26 mouse cellular contexts compared by ENCODE assay signal in genomic region chr14:118277704-118278498, GRCm38 (mm10). TPM values are rescaled to one million over a fixed set of nuclear protein-coding genes. Genes with fewer than 3 reads are reported as not detected.
A peak's percentile ranks its signal among the peaks of the same experiment; 100 is the strongest.
DNase-seq lines count a peak whose midpoint lies in the region; ATAC-seq and TF ChIP-seq lines count a peak whose summit lies in the region.
"Had no signal": no experiment of that assay in that cellular context is flagged by ENCODE, and none has a peak within 500 bp of the region (broad histone marks: within the 10 kb centered on the region; RNA-seq: fewer than 3 reads in every experiment).

No protein-coding gene starts in this region.

- no peak overlapping the region for H3K27ac ChIP-seq in intestine, embryonic 16.5 days (ENCODE audit: low read length)
- no peak overlapping the region for H3K27ac ChIP-seq in liver, adult 2 months (replicated peaks; ENCODE audit: insufficient read depth, low read depth, low read length)
- no peak overlapping the region for H3K27ac ChIP-seq in liver, embryonic 14.5 days
- no peak overlapping the region for H3K27ac ChIP-seq in stomach, postnatal 0 days (replicated peaks)
- H3K27ac ChIP-seq in kidney, embryonic 15.5 days: no peak overlapping the region
- H3K27ac ChIP-seq: embryonic facial prominence, embryonic 12.5 days; gastrocnemius, adult 2 months; heart, embryonic 10.5 days; hindbrain, embryonic 12.5 days had no signal

- H3K4me2 ChIP-seq in intestine, embryonic 16.5 days (ENCODE audit: low read depth, low read length): no peak overlapping the region
- no peak overlapping the region for H3K4me2 ChIP-seq in liver, embryonic 14.5 days (ENCODE audit: low read depth)
- H3K4me2 ChIP-seq in stomach, postnatal 0 days (replicated peaks; ENCODE audit: low read depth): no peak overlapping the region
- no peak overlapping the region for H3K4me2 ChIP-seq in kidney, embryonic 15.5 days
- H3K4me2 ChIP-seq: embryonic facial prominence, embryonic 12.5 days; hindbrain, embryonic 12.5 days had no signal

- peak; percentile 89 for ATAC-seq in intestine, embryonic 16.5 days
- peak; percentile 73; the same call in 1 of the 2 replicates for ATAC-seq in liver, embryonic 14.5 days (ENCODE audit: insufficient read depth)
- 0 out of 2 replicates have a peak, but pooled peaks have one; percentile 45 for ATAC-seq in stomach, postnatal 0 days (ENCODE audit: low FRiP score, low TSS enrichment)
- no peak for ATAC-seq in kidney, embryonic 15.5 days (replicated peaks; ENCODE audit: low FRiP score)
- ATAC-seq: activated CD4-positive, CD25-positive, alpha-beta regulatory T cell, adult 4 months; Patski had no signal

- H3K36me3 ChIP-seq in intestine, embryonic 16.5 days (ENCODE audit: control insufficient read depth, insufficient read depth, low read length): no peaks in the 10 kb centered on the region
- no peaks in the 10 kb centered on the region for H3K36me3 ChIP-seq in liver, adult 2 months (ENCODE audit: control insufficient read depth, insufficient read depth, low read length)
- H3K36me3 ChIP-seq in liver, embryonic 14.5 days (replicated peaks; ENCODE audit: control insufficient read depth, insufficient read depth, low read depth): no peaks in the 10 kb centered on the region
- H3K36me3 ChIP-seq in stomach, postnatal 0 days (ENCODE audit: control insufficient read depth, insufficient read depth, low read length): no peaks in the 10 kb centered on the region
- no peaks in the 10 kb centered on the region for H3K36me3 ChIP-seq in kidney, embryonic 15.5 days
- H3K36me3 ChIP-seq: embryonic facial prominence, embryonic 12.5 days; heart, embryonic 10.5 days; hindbrain, embryonic 12.5 days had no signal

- DNase-seq in liver, adult 2 months (ENCODE audit: extremely low read depth, low read depth, low spot score): peak; percentile 56
- peak in 2 of 3 experiments; percentile 3 to 7 for DNase-seq in liver, embryonic 14.5 days (ENCODE audit: low read depth in 3 of 3, low spot score in 3 of 3)
- peak; percentile 28 for DNase-seq in stomach, postnatal 0 days (ENCODE audit: low spot score)
- no peak for DNase-seq in spleen, postnatal 14 days (ENCODE audit: low spot score in 2 of 2)
- DNase-seq in heart, adult 8-10 months (ENCODE audit: low spot score): no peak
- DNase-seq: adrenal gland, postnatal 14 days; cerebellum, adult 11-12 months; cerebellum, adult 9-10 months; cerebellum, postnatal 25 days; gastrocnemius, adult 2 months; gastrocnemius, postnatal 36 days; heart, adult 11 months; heart, postnatal 10 days; heart, postnatal 4 days had no signal

- TF ChIP-seq EP300 in liver, embryonic 14.5 days (IDR thresholded peaks at IDR 0.05; ENCODE audit: low read depth): no peak
- TF ChIP-seq EP300 in stomach, postnatal 0 days (optimal IDR thresholded peaks at IDR 0.05): no peak

- H3K9ac ChIP-seq in intestine, embryonic 16.5 days (ENCODE audit: low read depth, low read length): no peak overlapping the region
- H3K9ac ChIP-seq in liver, adult 2 months (ENCODE audit: low read depth, low read length): no peak overlapping the region
- no peak overlapping the region for H3K9ac ChIP-seq in liver, embryonic 14.5 days (replicated peaks)
- no peak overlapping the region for H3K9ac ChIP-seq in stomach, postnatal 0 days (ENCODE audit: low read length)
- H3K9ac ChIP-seq in kidney, embryonic 15.5 days: no peak overlapping the region
- H3K9ac ChIP-seq: embryonic facial prominence, embryonic 12.5 days; hindbrain, embryonic 12.5 days had no signal

- no peak for TF ChIP-seq POLR2A in liver, adult 2 months (IDR thresholded peaks at IDR 0.05; ENCODE audit: extremely low read depth, insufficient read depth, low read length)

- no peak overlapping the region for H3K4me3 ChIP-seq in intestine, embryonic 16.5 days (ENCODE audit: low read length)
- no peak overlapping the region for H3K4me3 ChIP-seq in liver, adult 2 months (ENCODE audit: insufficient read depth, low read depth, low read length)
- no peak overlapping the region for H3K4me3 ChIP-seq in liver, embryonic 14.5 days (ENCODE audit: insufficient read depth in 1 of 2, low read depth in 2 of 2, low read length in 2 of 2)
- H3K4me3 ChIP-seq in stomach, postnatal 0 days (ENCODE audit: low read depth, low read length): no peak overlapping the region
- no peak overlapping the region for H3K4me3 ChIP-seq in kidney, embryonic 15.5 days (replicated peaks)
- H3K4me3 ChIP-seq: embryonic facial prominence, embryonic 12.5 days; gastrocnemius, adult 2 months; heart, embryonic 10.5 days; hindbrain, embryonic 12.5 days had no signal

- TF ChIP-seq CTCF in liver, adult 2 months (IDR thresholded peaks at IDR 0.05; ENCODE audit: low read depth, low read length): no peak
- no peak for TF ChIP-seq CTCF in liver, embryonic 14.5 days (IDR thresholded peaks at IDR 0.05; ENCODE audit: low read depth)
- no peak for TF ChIP-seq CTCF in stomach, postnatal 0 days (IDR thresholded peaks at IDR 0.05; ENCODE audit: low read depth)

- WGBS in intestine, embryonic 16.5 days: 74% methylated on average over 7 of the region's 7 CpGs
- 75% methylated on average over 7 of the region's 7 CpGs for WGBS in liver, adult 2 months
- 59% methylated on average over 7 of the region's 7 CpGs for WGBS in liver, embryonic 14.5 days (ENCODE audit: insufficient replicate concordance)
- WGBS in stomach, postnatal 0 days: 80% methylated on average over 7 of the region's 7 CpGs
- WGBS in kidney, embryonic 15.5 days: 81% methylated on average over 7 of the region's 7 CpGs

- 0 out of 2 replicates have a peak, but pooled peaks cover 7% of the 10 kb centered on the region for H3K9me3 ChIP-seq in intestine, embryonic 16.5 days (ENCODE audit: control insufficient read depth, low read length)
- no peaks in the 10 kb centered on the region for H3K9me3 ChIP-seq in liver, embryonic 14.5 days (ENCODE audit: control insufficient read depth, low read length)
- no peaks in the 10 kb centered on the region for H3K9me3 ChIP-seq in stomach, postnatal 0 days (ENCODE audit: control insufficient read depth, low read length)
- no peaks in the 10 kb centered on the region for H3K9me3 ChIP-seq in kidney, embryonic 15.5 days (replicated peaks)

- H3K79me2 ChIP-seq in liver, adult 2 months (ENCODE audit: control insufficient read depth, insufficient read depth, low read length): no peaks in the 10 kb centered on the region

- H3K27me3 ChIP-seq in intestine, embryonic 16.5 days (replicated peaks; ENCODE audit: control insufficient read depth, insufficient read depth, low read length): no peaks in the 10 kb centered on the region
- H3K27me3 ChIP-seq in liver, adult 2 months (ENCODE audit: control insufficient read depth, insufficient read depth, low read length): no peaks in the 10 kb centered on the region
- no peaks in the 10 kb centered on the region for H3K27me3 ChIP-seq in liver, embryonic 14.5 days (ENCODE audit: control insufficient read depth, insufficient read depth, low read length)
- no peaks in the 10 kb centered on the region for H3K27me3 ChIP-seq in stomach, postnatal 0 days (ENCODE audit: control insufficient read depth, insufficient read depth, low read length)
- H3K27me3 ChIP-seq in kidney, embryonic 15.5 days: no peaks in the 10 kb centered on the region
- H3K27me3 ChIP-seq: CH12.LX; embryonic facial prominence, embryonic 12.5 days; hindbrain, embryonic 12.5 days had no signal

- no peaks in the 10 kb centered on the region for H3K4me1 ChIP-seq in intestine, embryonic 16.5 days (ENCODE audit: control insufficient read depth, insufficient read depth, low read length)
- no peaks in the 10 kb centered on the region for H3K4me1 ChIP-seq in liver, adult 2 months (ENCODE audit: control insufficient read depth, insufficient read depth, low read length)
- H3K4me1 ChIP-seq in liver, embryonic 14.5 days (replicated peaks; ENCODE audit: control insufficient read depth in 2 of 2, insufficient read depth in 2 of 2, low read length in 1 of 2): 0 out of 4 replicates have a peak, but pooled peaks cover 0 to 2% of the 10 kb centered on the region in 2 experiments
- no peaks in the 10 kb centered on the region for H3K4me1 ChIP-seq in stomach, postnatal 0 days (replicated peaks; ENCODE audit: control insufficient read depth, insufficient read depth)
- no peaks in the 10 kb centered on the region for H3K4me1 ChIP-seq in kidney, embryonic 15.5 days
- H3K4me1 ChIP-seq: embryonic facial prominence, embryonic 12.5 days; heart, embryonic 10.5 days; hindbrain, embryonic 12.5 days had no signal

RNA-seq across cellular contexts. Expression of gene Gm9376, which starts 11.1 kb away (rescaled TPM):
- polyA plus RNA-seq in intestine, embryonic 16.5 days (2015; fragmentation: Nextera tagmentation; extraction: Ambion mirVana): not detected in 2 replicates
- not detected in 2 replicates for total RNA-seq in liver, adult 2 months (2014; rRNA removed)
- not detected in 2 replicates for polyA plus RNA-seq in liver, adult 2 months (2012; rRNA removed)
- polyA plus RNA-seq in liver, embryonic 14.5 days (2012; rRNA removed): not detected in 2 replicates
- polyA plus RNA-seq in liver, embryonic 14.5 days (2014; fragmentation: Nextera tagmentation; extraction: Ambion mirVana): not detected in 2 replicates
- polyA plus RNA-seq in stomach, postnatal 0 days (2015; fragmentation: Nextera tagmentation; extraction: Ambion mirVana): not detected in 2 replicates
- not detected in 2 replicates for polyA plus RNA-seq in kidney, embryonic 15.5 days (2015; fragmentation: Nextera tagmentation; extraction: Ambion mirVana)
- total RNA-seq in heart, adult 8-10 months (2022): not detected
- total RNA-seq: adrenal gland, adult 18-20 months; adrenal gland, postnatal 14 days; CH12.LX; gastrocnemius, adult 2 months; gastrocnemius, postnatal 36 days; heart, postnatal 10 days; heart, postnatal 4 days had no signal
- polyA plus RNA-seq: activated CD4-positive, CD25-positive, alpha-beta regulatory T cell, adult 4 months; cortical plate, adult 2 months; embryonic facial prominence, embryonic 12.5 days; forebrain, embryonic 11.5 days; heart, embryonic 10.5 days; heart, embryonic 14.5 days; hindbrain, embryonic 12.5 days; Patski had no signal

RNA-seq across cellular contexts. Expression of gene Sox21, which starts 41.1 kb away (rescaled TPM):
- polyA plus RNA-seq in intestine, embryonic 16.5 days (2015; fragmentation: Nextera tagmentation; extraction: Ambion mirVana): not detected in 2 replicates
- total RNA-seq in liver, adult 2 months (2014; rRNA removed): not detected in 2 replicates
- polyA plus RNA-seq in liver, adult 2 months (2012; rRNA removed): not detected in 2 replicates
- 0.01 TPM in 1 of 2 replicates, not detected in the other for polyA plus RNA-seq in liver, embryonic 14.5 days (2012; rRNA removed)
- polyA plus RNA-seq in liver, embryonic 14.5 days (2014; fragmentation: Nextera tagmentation; extraction: Ambion mirVana): not detected in 2 replicates
- polyA plus RNA-seq in stomach, postnatal 0 days (2015; fragmentation: Nextera tagmentation; extraction: Ambion mirVana): 6.8 and 7.9 TPM in 2 replicates
- 0.08 TPM in 1 of 2 replicates, not detected in the other for polyA plus RNA-seq in kidney, embryonic 15.5 days (2015; fragmentation: Nextera tagmentation; extraction: Ambion mirVana)
- total RNA-seq in heart, adult 8-10 months (2022): not detected
- total RNA-seq: adrenal gland, adult 18-20 months; adrenal gland, postnatal 14 days; CH12.LX; gastrocnemius, adult 2 months; gastrocnemius, postnatal 36 days; heart, postnatal 10 days; heart, postnatal 4 days had no signal
- polyA plus RNA-seq: activated CD4-positive, CD25-positive, alpha-beta regulatory T cell, adult 4 months had no signal

Comparison
In these comparisons a context has a peak if more than half of its experiments do, and no peak if none do; other contexts are left out.
1. DNase-seq: peak in liver, adult 2 months (single experiment), liver, embryonic 14.5 days (2 of 3) and stomach, postnatal 0 days (single experiment); none in spleen, postnatal 14 days (0 of 2) and heart, adult 8-10 months (single experiment).